Mouse (Mus musculus) limb, embryonic 14.5 days (tissue): ENCODE results near the gene Slc2a8. TPM values are rescaled to one million over a fixed set of nuclear protein-coding genes. Genes with fewer than 3 reads are reported as not detected.

ENCODE experiments used
- ATAC-seq: fragments of 200-750 bp; cut with Nextera tagmentation; 2 replicates; pipeline ENCODE4 v1.8.0; 2017; ENCODE audit warnings: low read depth, moderate number of reproducible peaks, moderate TSS enrichment; ENCODE audit not compliant: low FRiP score
- DNase-seq: peaks from one replicate; pipeline ENCODE4 v3.0.0-alpha.2; 2015; ENCODE audit warnings: low spot score
- H3K27ac ChIP-seq: fragments of 300-500 bp; sonication (generic); replicated peaks from 2 replicates; pipeline ENCODE4 v1.5.1; 2014; ENCODE audit warnings: low read depth, mild to moderate bottlenecking, low read length, moderate library complexity, mixed read lengths
- H3K27me3 ChIP-seq: fragments of 300-500 bp; sonication (generic); 2 replicates; pipeline ENCODE4 v1.6.1; 2014; ENCODE audit warnings: low read length, mixed read lengths; ENCODE audit not compliant: control insufficient read depth, insufficient read depth
- H3K36me3 ChIP-seq: fragments of 300-500 bp; sonication (generic); 2 replicates; pipeline ENCODE4 v1.6.1; 2014; ENCODE audit warnings: mild to moderate bottlenecking, low read length, moderate library complexity, mixed read lengths; ENCODE audit not compliant: control insufficient read depth, insufficient read depth
- H3K4me1 ChIP-seq: fragments of 300-500 bp; sonication (generic); 2 replicates; pipeline ENCODE4 v1.6.1; 2014; ENCODE audit warnings: antibody characterized with exemption, low read length, mixed read lengths; ENCODE audit not compliant: control insufficient read depth, insufficient read depth
- H3K4me2 ChIP-seq: fragments of 300-500 bp; sonication (generic); replicated peaks from 2 replicates; pipeline ENCODE4 v1.6.1; 2014; ENCODE audit warnings: low read depth, mild to moderate bottlenecking, low read length, moderate library complexity; ENCODE audit not compliant: severe bottlenecking
- H3K4me3 ChIP-seq: fragments of 300-500 bp; sonication (generic); replicated peaks from 2 replicates; pipeline ENCODE4 v1.5.1; 2014; ENCODE audit warnings: low read length
- H3K9ac ChIP-seq: fragments of 300-500 bp; sonication (generic); 2 replicates; pipeline ENCODE4 v1.6.1; 2014; ENCODE audit warnings: mild to moderate bottlenecking, low read depth, low read length, moderate library complexity; ENCODE audit not compliant: severe bottlenecking
- H3K9me3 ChIP-seq: fragments of 300-500 bp; sonication (generic); 2 replicates; pipeline ENCODE4 v1.6.1; 2016; ENCODE audit warnings: low read length; ENCODE audit not compliant: control insufficient read depth
- POLR2A ChIP-seq: fragments of 200-500 bp; IDR thresholded peaks from 2 replicates; pipeline ENCODE4 v1.8.0; 2012; ENCODE audit warnings: inconsistent platforms, mild to moderate bottlenecking, moderate library complexity, borderline replicate concordance; ENCODE audit not compliant: insufficient read depth, insufficient read length; ENCODE audit errors: extremely low read depth
- WGBS: fragments of 180-500 bp; shearing (Covaris S2); extraction: QIAGEN DNeasy Blood & Tissue Kit; methylation state at CpG from one replicate; pipeline ENCODE4 v1.1.7; 2014; 5-methylcytosine and 5-hydroxymethylcytosine counted together
- polyA plus RNA-seq, 2 experiments: library from polyadenylated mRNA; depleted of rRNA in 1 of 2; stranded (reverse) in 1 of 2; unstranded in 1 of 2; fragments of >200 nt; fragmentation: Nextera tagmentation in 1 of 2; extraction: Ambion mirVana in 1 of 2; gene quantifications; 2 replicates each; pipeline versions ENCODE4 v1.2.1 to v1.2.3; 2012 to 2014

Slc2a8 gene
- polyA plus RNA-seq, 2 experiments: 16.8 to 26.0 TPM

DNA sequence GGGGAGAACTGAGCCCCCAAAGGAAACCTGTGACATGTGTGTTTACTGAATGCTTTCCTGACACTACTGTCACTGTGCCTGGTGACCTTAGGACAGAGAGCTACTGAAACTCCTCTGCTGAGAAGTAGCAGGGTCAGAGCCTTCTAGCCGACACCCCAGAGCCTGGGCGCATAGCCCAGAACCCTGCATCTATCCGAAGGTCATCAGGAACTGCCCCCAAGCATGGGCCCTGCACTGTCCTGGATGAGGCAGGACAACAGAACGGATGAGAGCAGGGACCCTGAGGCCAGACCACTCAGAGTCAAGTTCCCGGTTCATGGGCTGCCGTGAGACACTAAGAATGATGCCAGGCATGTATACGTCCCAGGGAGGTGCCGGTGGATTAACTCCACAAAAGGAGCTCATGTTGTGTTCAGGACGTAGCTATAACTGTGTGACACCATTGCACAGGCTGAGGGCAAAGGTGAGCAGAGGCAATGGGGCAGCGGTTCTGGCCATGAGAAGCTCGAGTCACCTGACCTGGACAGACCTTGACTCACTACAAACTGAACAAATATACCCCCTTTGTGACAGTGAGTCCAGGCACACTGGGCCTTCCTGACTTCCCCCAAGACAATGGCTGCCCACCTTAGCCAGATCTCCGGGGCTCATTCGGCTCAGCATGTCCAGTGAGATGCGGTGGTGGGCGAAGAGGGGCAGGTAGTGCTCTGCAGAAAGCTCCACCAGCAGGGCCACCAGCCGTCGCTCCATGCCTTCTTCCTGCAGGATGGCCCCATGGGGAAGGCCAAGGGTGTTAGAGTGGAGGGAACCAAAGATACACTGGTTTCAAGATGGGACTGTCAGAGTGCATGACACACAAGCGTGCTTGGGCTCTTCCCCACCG, 52.7 kb downstream of the Slc2a8 start:
- Histone ChIP-seq H3K27me3 (no peaks in the 10 kb centered on the region), H3K9ac (no peak overlapping the region), H3K4me1 (no peaks in the 10 kb centered on the region), H3K9me3 (no peaks in the 10 kb centered on the region), H3K36me3 (peaks cover 47% of the 10 kb centered on the region), H3K27ac (no peak overlapping the region), H3K4me3 (no peak overlapping the region), H3K4me2 (no peak overlapping the region)
- DNase-seq (no peak), ATAC-seq (no peak)
- WGBS: 89% methylated on average over 19 of the region's 19 CpGs
- TF ChIP-seq POLR2A: no peak

DNA sequence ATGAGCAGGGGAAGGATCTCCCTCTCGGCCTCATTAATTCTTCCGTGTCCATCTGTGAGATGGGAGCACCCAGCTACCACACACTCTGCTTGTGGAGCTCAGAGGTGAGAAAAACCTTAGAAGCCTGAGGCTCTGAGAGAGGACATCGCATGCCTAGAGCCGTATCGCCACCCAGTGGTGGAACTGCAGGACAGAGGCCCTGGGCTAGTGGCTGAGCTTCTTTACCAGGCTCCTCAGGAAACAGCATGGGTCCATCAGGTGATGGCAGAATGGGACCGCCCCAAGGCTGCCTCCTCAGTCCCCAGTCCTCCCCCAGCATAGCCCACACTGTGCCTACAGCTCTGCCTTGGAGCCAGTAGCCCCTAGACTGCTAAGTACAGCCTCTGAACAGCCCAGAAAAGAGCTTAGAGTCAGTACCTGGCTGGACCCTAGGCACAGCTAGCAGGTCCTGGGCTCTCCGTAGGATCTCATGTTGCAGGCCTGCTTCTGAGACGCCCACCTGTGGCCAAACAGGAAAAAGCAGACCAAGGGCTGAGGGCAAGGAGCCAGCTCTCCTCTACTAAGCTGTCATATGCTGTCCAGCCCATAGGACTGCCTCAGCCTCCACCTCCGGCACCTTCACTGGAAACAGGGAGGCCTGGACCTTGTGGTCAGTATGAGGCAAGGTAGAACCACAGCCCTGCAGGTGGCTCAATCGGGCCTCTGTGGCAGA, 53.5 kb downstream of the Slc2a8 start:
- no peak overlapping the region for H3K27ac ChIP-seq
- peaks cover 51% of the 10 kb centered on the region for H3K36me3 ChIP-seq
- DNase-seq: peak; percentile 70

DNA sequence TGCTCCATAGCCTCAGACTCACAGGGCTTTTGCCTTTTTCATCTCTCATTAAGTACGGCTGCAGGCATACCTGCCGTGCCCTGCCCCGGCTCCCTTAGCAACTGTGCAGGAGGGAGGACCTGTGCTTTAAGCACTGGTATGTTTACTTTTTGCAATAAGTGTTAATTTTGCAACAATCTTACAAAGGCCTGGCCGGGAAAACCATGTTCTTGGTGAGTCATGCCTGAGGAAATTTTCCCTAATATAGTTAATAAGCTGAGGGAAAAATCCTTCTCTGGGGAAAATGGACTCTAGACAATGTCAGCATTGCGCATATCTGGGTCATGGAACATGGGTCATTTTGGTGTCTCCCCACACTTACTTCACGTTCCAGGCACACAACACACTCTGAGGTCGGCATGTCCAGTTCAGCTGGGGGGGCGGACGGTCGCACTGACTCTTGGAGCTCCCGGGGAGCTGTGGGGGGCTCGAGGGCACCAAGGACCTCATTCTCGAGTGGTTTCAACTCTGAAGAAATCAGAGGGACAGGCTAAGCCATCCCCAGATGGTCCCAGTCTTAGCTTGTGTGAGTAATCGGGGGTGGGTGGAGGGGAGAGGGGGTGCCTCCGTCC, 54.2 kb downstream of the Slc2a8 start:
- 74% methylated on average over 15 of the region's 15 CpGs for WGBS
- Histone ChIP-seq H3K4me3 (no peak overlapping the region), H3K4me2 (no peak overlapping the region), H3K4me1 (no peaks in the 10 kb centered on the region), H3K9me3 (no peaks in the 10 kb centered on the region), H3K27me3 (no peaks in the 10 kb centered on the region), H3K27ac (no peak overlapping the region; the same call in 1 of the 2 replicates), H3K9ac (no peak overlapping the region), H3K36me3 (peaks cover 51% of the 10 kb centered on the region)
- no peak for TF ChIP-seq POLR2A
- DNase-seq: no peak
- no peak for ATAC-seq

More for the DNA sequence above, 53.5 kb downstream of the Slc2a8 start:
- Histone ChIP-seq H3K9me3 (no peaks in the 10 kb centered on the region), H3K4me1 (no peaks in the 10 kb centered on the region), H3K9ac (no peak overlapping the region), H3K4me3 (no peak overlapping the region), H3K27me3 (no peaks in the 10 kb centered on the region), H3K4me2 (no peak overlapping the region)
- peak; percentile 45; the same call in 1 of the 2 replicates for ATAC-seq
- WGBS: 27% methylated on average over 10 of the region's 10 CpGs
- TF ChIP-seq POLR2A: no peak

DNA sequence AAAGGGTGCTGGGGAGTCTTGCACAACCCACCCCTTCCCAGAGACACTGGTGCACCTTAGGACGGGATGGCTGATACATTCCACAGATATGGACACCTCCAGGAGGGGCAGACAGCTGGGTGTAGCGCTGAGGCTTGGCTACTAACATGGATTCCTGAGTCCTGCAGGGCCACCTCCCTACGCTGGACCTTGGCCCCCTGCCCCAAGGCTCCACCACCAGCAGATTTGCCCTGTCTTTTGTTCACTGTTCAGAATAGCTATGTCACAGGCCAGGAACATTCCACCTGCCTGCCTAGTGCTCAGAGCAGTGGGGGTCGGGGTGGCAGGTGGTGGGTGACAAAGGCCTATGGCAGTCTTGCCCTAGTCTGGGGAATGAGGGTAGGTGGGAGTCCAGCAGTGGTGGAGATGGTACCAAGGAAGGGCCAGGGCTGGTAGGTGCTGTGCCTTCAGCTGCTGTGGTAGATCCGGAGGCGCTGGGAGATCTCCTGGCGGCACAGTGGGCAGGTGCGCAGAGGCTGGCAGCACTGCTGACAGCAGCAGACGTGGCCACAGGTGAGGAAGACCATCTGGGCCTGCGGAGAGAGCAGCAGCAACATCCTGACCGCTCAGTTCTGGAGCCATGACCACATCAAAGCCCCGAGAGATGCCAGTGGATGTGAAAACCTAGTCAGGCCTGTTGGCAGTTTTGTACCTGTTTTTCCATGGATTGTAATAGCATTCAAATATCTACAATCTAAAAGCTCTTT, 55.4 kb downstream of the Slc2a8 start:
- Histone ChIP-seq H3K4me3 (no peak overlapping the region), H3K27ac (no peak overlapping the region), H3K4me2 (no peak overlapping the region), H3K27me3 (no peaks in the 10 kb centered on the region), H3K9me3 (no peaks in the 10 kb centered on the region), H3K4me1 (no peaks in the 10 kb centered on the region), H3K36me3 (peaks cover 63% of the 10 kb centered on the region), H3K9ac (no peak overlapping the region)
- ATAC-seq: no peak
- DNase-seq: no peak
- WGBS: 87% methylated on average over 11 of the region's 12 CpGs
- TF ChIP-seq POLR2A: no peak
